Mouse (Mus musculus): Measurements from ENCODE around the gene Oasl1.
A peak's percentile ranks its signal among the peaks of the same experiment; 100 is the strongest.
"Not testable (repeated sequence)": the region's sequence is repeated elsewhere in the genome, so short reads cannot be mapped to it uniquely, and the experiment has no call there.

The Oasl1 gene

DNA sequence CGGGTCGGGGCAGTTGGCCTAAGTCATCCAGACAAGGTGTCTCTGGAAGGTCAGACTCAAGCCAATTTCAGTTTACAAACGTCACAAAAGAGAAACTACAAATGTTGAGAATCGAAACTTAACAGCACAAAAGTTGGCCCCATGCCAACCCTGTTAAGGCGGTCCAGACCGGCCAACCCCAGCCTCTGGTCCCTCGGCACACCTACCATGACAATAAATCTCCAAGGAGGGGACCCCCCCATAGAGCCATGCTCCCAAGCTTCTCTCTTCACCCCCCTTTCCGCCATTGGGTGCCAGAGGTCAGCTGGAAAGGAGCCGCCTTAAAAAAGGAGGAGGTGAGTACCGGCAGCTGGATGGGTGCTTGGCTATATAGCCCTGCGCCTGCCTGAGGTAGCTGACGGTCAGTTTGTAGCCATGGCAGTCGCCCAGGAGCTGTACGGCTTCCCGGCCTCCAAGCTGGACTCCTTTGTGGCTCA, at the start of gene Oasl1:
TSS of gene Oasl1 (plus strand) at position 243 of the 476 bp plus-strand sequence.
- DNase-seq (ENCODE audit: low spot score in 2 of 2) = peak; percentile 51 to 67

DNA sequence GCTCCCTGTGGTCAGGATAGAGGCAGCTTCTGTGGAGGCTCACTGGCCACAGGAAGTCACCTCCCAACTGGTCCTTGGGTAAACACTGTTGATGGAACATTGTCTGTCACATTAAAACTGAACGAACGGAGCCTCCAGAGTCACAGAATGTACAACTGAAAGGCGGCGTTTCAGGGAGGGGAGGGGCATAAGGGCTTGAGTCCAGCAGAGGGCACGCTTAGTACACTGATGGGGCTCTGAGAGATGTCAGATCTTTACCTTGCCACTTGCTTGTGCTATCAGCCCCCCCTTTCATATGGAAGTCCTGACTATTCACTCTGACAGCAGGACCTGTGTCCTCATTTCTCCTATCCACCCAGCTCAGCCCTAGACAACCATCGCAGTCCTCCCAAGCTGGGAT, 47.2 kb upstream of the Oasl1 start:
- DNase-seq (ENCODE audit: low spot score in 2 of 2) = no peak

GRCm38 (mm10) chr5:114876331-114876730, 46.7 kb upstream of the Oasl1 start:
- no peak for DNase-seq (ENCODE audit: low spot score in 2 of 2)

- no peak for DNase-seq (ENCODE audit: low spot score in 2 of 2)
Observed at GRCm38 (mm10) chr5:114877487-114877886, 45.6 kb upstream of the Oasl1 start.

DNA sequence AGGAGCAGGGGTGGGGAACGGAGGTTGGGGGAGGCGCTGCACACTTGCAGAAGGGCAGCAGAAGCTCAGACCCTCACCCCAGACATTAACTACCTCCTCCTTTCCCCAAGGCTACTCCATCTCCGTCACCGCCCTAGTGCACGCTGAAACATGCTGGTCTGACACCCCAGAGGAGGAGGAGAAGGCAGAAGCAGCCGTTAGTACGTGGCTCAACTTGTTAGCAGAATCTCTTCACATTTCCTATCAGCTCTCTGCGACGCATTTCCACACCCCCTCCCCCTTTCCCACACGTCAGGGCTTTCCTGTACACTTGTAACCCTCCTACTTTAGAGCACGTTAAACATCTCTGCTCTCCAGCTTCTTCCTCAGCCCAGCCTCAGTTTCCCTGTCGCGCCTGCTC, 43.6 kb upstream of the Oasl1 start:
- DNase-seq (ENCODE audit: low spot score in 2 of 2) = no peak

GRCm38 (mm10) chr5:114882319-114882718, 40.7 kb upstream of the Oasl1 start:
- not testable (repeated sequence) for DNase-seq (ENCODE audit: low spot score in 2 of 2)

DNA sequence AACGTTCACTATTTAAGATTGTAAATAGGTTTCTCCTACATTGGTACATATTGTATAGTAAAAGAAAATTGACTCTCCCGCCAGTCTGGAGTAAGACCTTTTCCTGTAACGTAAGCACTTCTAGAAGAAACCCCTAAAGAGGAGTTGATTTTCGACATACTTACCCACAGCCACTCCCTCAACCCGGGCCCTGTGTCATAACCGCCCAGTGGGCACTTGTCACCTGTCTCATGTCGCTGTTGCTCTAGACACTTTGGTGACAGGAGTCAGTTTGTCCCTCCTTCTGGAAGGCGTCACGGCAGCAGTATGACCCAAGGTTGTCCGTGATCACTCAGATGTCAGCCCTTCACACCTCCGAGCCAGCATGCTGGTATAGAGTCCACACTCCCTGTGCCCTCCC, 40.0 kb upstream of the Oasl1 start:
- no peak for DNase-seq (ENCODE audit: low spot score in 2 of 2)

- no peak for DNase-seq (ENCODE audit: low spot score in 2 of 2)
Observed at GRCm38 (mm10) chr5:114886801-114887200, 36.2 kb upstream of the Oasl1 start.

GRCm38 (mm10) chr5:114888995-114889394, 34.0 kb upstream of the Oasl1 start:
- no peak for DNase-seq (ENCODE audit: low spot score in 2 of 2)

- DNase-seq (ENCODE audit: low spot score in 2 of 2) = no peak
Observed at GRCm38 (mm10) chr5:114895542-114895941, 27.5 kb upstream of the Oasl1 start.

GRCm38 (mm10) chr5:114896688-114897373, 26.2 kb upstream of the Oasl1 start, which contains the start of gene Oasl2:
Gene Oasl2, plus strand, starts transcription at chr5:114896936.
- no peak for DNase-seq (ENCODE audit: low spot score in 2 of 2)

- DNase-seq (ENCODE audit: low spot score in 2 of 2) = peak in 1 of 2 experiments; percentile 29
Observed at GRCm38 (mm10) chr5:114897374-114897793, 25.7 kb upstream of the Oasl1 start.

DNA sequence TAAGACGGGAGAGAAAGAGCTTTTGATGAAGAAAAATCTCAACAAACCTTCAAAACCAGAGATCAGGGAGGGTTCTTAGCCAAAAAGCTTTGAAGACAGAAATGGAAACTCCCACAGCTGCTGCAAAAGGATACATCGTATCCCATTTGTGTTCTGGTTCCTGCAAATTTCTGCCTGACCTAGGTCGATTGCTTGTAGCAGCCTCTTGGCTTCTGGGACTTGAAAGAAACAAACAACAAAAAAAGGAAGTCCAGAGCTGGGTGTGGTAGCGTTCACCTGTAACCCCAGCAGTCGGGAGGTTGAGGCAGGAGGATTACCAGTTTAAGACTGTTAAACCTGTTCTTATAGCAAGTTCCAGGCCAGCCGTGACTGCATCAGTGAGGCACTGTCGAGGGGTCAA, 24.2 kb upstream of the Oasl1 start:
- DNase-seq (ENCODE audit: low spot score in 2 of 2) = no peak

- no peak for DNase-seq (ENCODE audit: low spot score in 2 of 2)
Observed at GRCm38 (mm10) chr5:114902413-114902812, 20.6 kb upstream of the Oasl1 start.

DNA sequence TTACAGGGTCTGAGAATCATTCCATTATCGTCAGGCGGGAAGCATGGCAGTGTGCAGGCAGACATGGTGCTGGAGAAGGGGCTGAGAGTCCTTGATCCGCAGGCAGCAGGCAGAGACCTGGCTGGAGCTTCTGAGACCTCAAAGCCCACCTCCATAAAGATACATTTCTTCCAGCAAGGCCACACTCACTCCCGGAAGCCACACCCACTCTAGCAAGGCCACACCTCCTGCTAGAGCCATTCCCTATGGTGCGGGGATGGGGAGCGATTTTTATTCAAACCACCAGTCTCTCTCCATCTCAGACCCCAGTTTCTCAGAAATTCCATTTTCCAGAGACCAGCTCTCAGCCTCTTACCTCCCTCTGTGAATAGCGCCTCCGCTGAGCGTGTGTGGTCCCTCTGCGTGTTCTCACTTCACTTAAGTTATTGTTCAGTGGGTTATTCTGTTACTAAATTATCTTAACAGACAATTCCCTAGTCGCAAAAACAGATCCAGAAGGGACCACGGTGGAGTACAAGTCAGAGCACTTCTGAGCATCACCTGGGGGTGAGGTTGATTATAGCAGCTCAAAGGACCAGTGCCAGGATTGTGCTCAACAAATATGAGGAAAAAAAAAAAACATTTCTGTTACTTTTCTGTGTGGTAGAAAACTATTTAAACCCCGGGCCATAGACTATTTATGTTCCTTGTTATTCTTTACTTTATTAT, 14.3 kb upstream of the Oasl1 start:
- no peak for DNase-seq (ENCODE audit: low spot score in 2 of 2)

DNA sequence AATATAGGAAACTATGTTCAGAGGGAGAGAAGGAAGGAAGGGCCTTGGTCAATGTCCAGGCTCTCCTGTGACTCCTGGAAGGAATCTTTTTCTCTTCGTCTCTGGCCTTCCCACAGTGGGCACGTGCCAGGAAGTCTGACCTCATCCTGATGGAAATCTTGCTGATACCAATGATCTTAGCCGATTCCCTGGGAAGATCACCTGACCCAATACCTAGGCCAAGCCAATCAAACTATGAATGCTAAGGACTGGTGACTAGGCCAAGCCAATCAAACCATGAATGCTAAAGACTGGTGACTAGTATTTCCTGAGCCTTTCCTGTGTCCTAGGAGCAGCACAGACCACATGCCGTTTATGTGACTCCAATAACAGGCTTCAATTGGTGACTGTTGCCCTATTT, 9.4 kb upstream of the Oasl1 start:
- no peak for DNase-seq (ENCODE audit: low spot score in 2 of 2)

- no peak for DNase-seq (ENCODE audit: low spot score in 2 of 2)
Observed at GRCm38 (mm10) chr5:114914855-114915254, 8.2 kb upstream of the Oasl1 start.

- DNase-seq (ENCODE audit: low spot score in 2 of 2) = no peak
Observed at GRCm38 (mm10) chr5:114915854-114916253, 7.2 kb upstream of the Oasl1 start.

DNA sequence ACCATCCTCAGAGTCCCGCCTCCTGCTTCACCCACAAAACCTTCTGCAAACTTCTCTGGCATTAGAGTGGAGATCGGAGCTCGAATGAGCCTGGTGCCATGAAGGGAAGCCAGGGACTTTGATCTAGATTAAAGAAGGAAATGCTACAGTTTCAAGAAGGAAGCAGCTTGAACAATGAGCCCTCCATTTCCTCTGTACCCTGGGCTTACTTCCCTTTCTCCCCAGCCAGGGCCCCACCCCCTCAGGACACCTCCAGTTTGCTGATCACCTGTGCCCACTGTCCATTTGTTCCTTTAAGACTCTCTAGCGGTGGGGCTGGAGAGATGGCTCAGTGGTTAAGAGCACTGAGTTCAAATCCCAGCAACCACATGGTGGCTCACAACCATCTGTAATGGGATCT, 6.3 kb upstream of the Oasl1 start:
- DNase-seq (ENCODE audit: low spot score in 2 of 2) = no peak

DNA sequence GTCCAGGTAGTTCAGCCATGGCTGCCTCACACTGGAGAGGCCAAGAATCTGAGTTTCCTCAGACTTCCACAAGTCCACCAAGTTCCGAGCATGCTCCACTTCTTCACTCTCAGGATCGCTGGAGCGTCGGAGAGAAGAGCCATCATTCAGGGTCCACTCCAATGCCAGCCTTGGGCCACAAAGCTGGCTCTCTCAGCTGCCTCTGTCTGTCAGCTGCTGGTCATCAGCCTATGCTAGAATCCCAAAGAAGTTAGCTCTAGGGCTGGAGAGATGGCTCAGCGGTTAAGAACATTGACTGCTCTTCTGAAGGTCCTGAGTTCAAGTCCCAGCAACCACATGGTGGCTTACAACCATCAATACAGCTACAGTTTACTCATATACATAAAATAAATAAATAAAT, 5.7 kb upstream of the Oasl1 start:
- not testable (repeated sequence) for DNase-seq (ENCODE audit: low spot score in 2 of 2)

GRCm38 (mm10) chr5:114921551-114922365, 1.3 kb upstream of the Oasl1 start:
- DNase-seq (ENCODE audit: low spot score in 2 of 2) = no peak

GRCm38 (mm10) chr5:114922366-114922731, 691 bp upstream of the Oasl1 start:
- no peak for DNase-seq (ENCODE audit: low spot score in 2 of 2)

Measured in urinary bladder, postnatal 4 days (tissue).